Mouse (Mus musculus): ENCODE data around the gene Kcnj4.

GRCm38 (mm10) chr15:79470583-79470982, 34.5 kb downstream of the Kcnj4 start:
- TF ChIP-seq CTCF (IDR thresholded peaks at IDR 0.05; ENCODE audit: low read depth) (no peak), EP300 (IDR thresholded peaks at IDR 0.05; ENCODE audit: low read depth) (no peak)
